Mouse (Mus musculus) liver, embryonic 14.5 days (tissue): ENCODE measurements at regions not wholly inside any gene's neighbourhood (a gene's known extent, or its start where the extent isn't known, plus 50 kb on each side); places are given as distances from the start of the nearest gene placed in this dataset.
A peak's percentile ranks its signal among the peaks of the same experiment; 100 is the strongest.

Source experiments
- ATAC-seq: fragments of 200-750 bp; cut with Nextera tagmentation; 2 replicates; pipeline ENCODE4 v1.8.0; 2017; ENCODE audit warnings: moderate number of reproducible peaks, mild to moderate bottlenecking, moderate library complexity; ENCODE audit not compliant: insufficient read depth
- DNase-seq, 3 experiments: peaks; one replicate each; pipeline ENCODE4 v3.0.0-alpha.2; 2012 to 2013; ENCODE audit warnings: low read depth in 3 of 3, low spot score in 3 of 3
- H3K27ac ChIP-seq: fragments of 300-500 bp; sonication (generic); 2 replicates; pipeline ENCODE4 v1.5.1; 2014; ENCODE audit warnings: moderate library complexity, mild to moderate bottlenecking, control low read depth, inconsistent platforms
- H3K27me3 ChIP-seq: fragments of 300-500 bp; sonication (generic); 2 replicates; pipeline ENCODE4 v1.6.1; 2014; ENCODE audit warnings: mild to moderate bottlenecking, low read length, moderate library complexity; ENCODE audit not compliant: control insufficient read depth, insufficient read depth
- H3K36me3 ChIP-seq: fragments of 300-500 bp; sonication (generic); replicated peaks from 2 replicates; pipeline ENCODE4 v1.6.1; 2014; ENCODE audit warnings: low read depth; ENCODE audit not compliant: control insufficient read depth, insufficient read depth
- H3K4me1 ChIP-seq, 2 experiments: fragments of 200-500 bp in 1 of 2; fragments of 300-500 bp in 1 of 2; sonication (generic) in 1 of 2; replicated peaks; 2 replicates each; pipeline ENCODE4 v1.6.1; 2012 to 2014; ENCODE audit warnings: antibody characterized with exemption in 1 of 2, inconsistent platforms in 1 of 2, low read length in 1 of 2; ENCODE audit not compliant: control insufficient read depth in 2 of 2, insufficient read depth in 2 of 2
- H3K4me2 ChIP-seq: fragments of 300-500 bp; sonication (generic); 2 replicates; pipeline ENCODE4 v1.6.1; 2014; ENCODE audit warnings: low read depth, mild to moderate bottlenecking, control low read depth, moderate library complexity
- H3K4me3 ChIP-seq, 2 experiments: fragments of 200-500 bp in 1 of 2; fragments of 300-500 bp in 1 of 2; sonication (generic) in 1 of 2; 2 replicates each; pipeline ENCODE4 v1.5.1; 2012 to 2014; ENCODE audit warnings: low read depth in 2 of 2, low read length in 2 of 2, mild to moderate bottlenecking in 2 of 2, control low read depth in 1 of 2, inconsistent platforms in 1 of 2, moderate library complexity in 1 of 2; ENCODE audit not compliant: insufficient read depth in 1 of 2
- H3K9ac ChIP-seq: fragments of 300-500 bp; sonication (generic); replicated peaks from 2 replicates; pipeline ENCODE4 v1.6.1; 2014; ENCODE audit warnings: mild to moderate bottlenecking, control low read depth, moderate library complexity
- H3K9me3 ChIP-seq: fragments of 300-500 bp; sonication (generic); 2 replicates; pipeline ENCODE4 v1.6.1; 2016; ENCODE audit warnings: low read length, mixed read lengths; ENCODE audit not compliant: control insufficient read depth
- CTCF ChIP-seq: IDR thresholded peaks from 2 replicates; pipeline ENCODE4 v1.5.1; 2016; ENCODE audit warnings: antibody characterized with exemption, low read depth, control low read depth
- EP300 ChIP-seq: IDR thresholded peaks from 2 replicates; pipeline ENCODE4 v1.6.1; 2016; ENCODE audit warnings: antibody characterized with exemption, low read depth
- WGBS: fragments of 180-500 bp; shearing (Covaris S2); extraction: QIAGEN DNeasy Blood & Tissue Kit; methylation state at CpG from one replicate; pipeline ENCODE4 v1.1.7; 2014; ENCODE audit not compliant: insufficient replicate concordance; 5-methylcytosine and 5-hydroxymethylcytosine counted together

DNA sequence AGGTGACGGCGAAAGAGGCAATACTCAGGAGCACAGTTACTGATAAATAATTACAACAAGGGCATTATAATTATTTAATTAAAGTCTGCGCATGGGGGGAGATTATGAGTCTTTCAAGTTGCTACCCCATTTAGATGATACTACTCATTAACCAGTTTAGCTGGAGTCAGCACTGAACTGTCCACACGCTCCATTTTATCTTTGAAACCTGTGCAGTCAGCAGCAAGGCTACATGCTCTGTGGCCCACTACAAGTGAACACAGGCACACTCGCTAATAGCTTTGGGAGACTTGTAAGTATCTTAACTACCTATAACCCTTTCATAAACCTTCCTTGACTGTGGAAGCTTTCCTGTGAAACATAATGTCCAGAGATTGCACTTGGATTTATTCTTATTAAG, 214.7 kb downstream of the Ppp1r3a start:
- Histone ChIP-seq H3K4me3 (no peak overlapping the region), H3K9ac (no peak overlapping the region), H3K9me3 (no peaks in the 10 kb centered on the region), H3K27ac (no peak overlapping the region), H3K27me3 (no peaks in the 10 kb centered on the region), H3K4me2 (no peak overlapping the region), H3K4me1 (no peaks in the 10 kb centered on the region), H3K36me3 (no peaks in the 10 kb centered on the region)
- WGBS: 70% methylated on average over 5 of the region's 5 CpGs
- no peak for ATAC-seq
- TF ChIP-seq CTCF (no peak), EP300 (no peak)
- no peak for DNase-seq

DNA sequence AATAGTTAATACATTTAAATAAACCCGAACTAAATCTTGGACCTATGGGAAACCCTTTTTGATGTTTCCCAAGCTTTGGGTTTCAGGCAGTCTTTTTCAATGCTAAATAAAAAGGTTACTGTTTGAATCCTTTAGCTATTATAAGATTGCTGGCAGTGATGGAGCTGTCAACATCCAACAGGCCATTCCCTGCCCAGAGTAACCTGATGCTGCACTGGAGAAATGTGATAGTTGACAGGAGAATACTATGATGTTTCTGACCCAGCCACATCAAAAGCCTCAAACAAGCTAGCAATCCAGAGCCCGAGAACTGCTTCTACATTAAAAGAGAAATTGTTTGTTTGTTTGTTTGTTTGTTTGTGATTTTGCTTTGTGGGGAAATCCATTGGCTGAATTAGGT, 226.0 kb downstream of the Ppp1r3a start:
- H3K4me3 ChIP-seq: no peak overlapping the region
- no peaks in the 10 kb centered on the region for H3K9me3 ChIP-seq
- no peak overlapping the region for H3K27ac ChIP-seq
- H3K4me1 ChIP-seq: no peaks in the 10 kb centered on the region
- H3K4me2 ChIP-seq: no peak overlapping the region
- H3K27me3 ChIP-seq: no peaks in the 10 kb centered on the region
- TF ChIP-seq EP300: no peak
- no peak for TF ChIP-seq CTCF
- no peaks in the 10 kb centered on the region for H3K36me3 ChIP-seq
- no peak for ATAC-seq
- WGBS: 45% methylated on average over 2 of the region's 2 CpGs
- DNase-seq: no peak
- no peak overlapping the region for H3K9ac ChIP-seq

DNA sequence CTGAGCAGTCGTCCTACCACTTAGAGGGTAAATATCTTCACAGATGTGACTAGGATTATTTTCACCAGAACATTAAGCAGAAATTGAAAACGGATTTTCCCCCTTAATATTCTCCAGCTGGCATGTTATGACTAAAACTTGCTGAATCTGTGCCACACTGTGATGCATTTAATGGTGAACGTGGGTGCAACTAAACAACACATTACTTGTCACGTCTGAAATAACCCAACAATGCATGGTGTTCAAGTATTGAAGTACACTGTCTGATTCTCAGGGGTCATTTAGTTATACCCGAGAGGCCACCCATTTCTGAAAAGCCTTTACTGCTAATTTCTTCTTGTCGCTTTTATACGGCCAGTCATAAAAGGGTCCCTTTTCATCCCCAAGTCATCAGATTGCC, 226.5 kb downstream of the Ppp1r3a start:
- Histone ChIP-seq H3K9ac (no peak overlapping the region), H3K36me3 (no peaks in the 10 kb centered on the region), H3K27me3 (no peaks in the 10 kb centered on the region), H3K4me2 (no peak overlapping the region), H3K4me3 (no peak overlapping the region), H3K27ac (no peak overlapping the region), H3K9me3 (no peaks in the 10 kb centered on the region), H3K4me1 (no peaks in the 10 kb centered on the region)
- WGBS: 53% methylated on average over 7 of the region's 7 CpGs
- TF ChIP-seq EP300 (no peak), CTCF (no peak)
- ATAC-seq: no peak
- no peak for DNase-seq

DNA sequence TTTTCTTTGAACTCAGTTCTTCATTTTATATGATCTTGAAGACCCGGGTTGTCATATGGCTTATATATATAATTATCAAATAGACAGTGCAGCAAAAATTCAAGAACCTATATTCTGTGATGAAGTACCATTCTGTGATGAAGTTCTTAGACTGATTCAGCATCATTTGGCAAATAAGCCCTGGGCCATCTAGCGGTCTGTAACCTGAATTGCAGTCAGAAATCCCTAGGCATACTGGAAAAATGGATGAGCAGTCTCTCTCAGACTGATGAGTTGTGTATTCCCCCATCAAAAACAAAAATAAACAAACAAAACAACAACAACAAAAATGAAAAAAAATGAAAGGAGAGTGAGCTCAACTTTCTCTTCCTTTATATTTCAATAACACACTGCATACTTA, 232.3 kb downstream of the Ppp1r3a start:
- H3K36me3 ChIP-seq: no peaks in the 10 kb centered on the region
- no peak overlapping the region for H3K4me3 ChIP-seq
- no peaks in the 10 kb centered on the region for H3K9me3 ChIP-seq
- TF ChIP-seq EP300: no peak
- TF ChIP-seq CTCF: peak; percentile 27; the same call in 1 of the 2 replicates
- WGBS: 11% methylated on average over 2 of the region's 2 CpGs
- H3K27ac ChIP-seq: no peak overlapping the region
- H3K4me2 ChIP-seq: no peak overlapping the region
- DNase-seq: no peak
- no peak overlapping the region for H3K9ac ChIP-seq
- ATAC-seq: no peak
- H3K27me3 ChIP-seq: no peaks in the 10 kb centered on the region
- no peaks in the 10 kb centered on the region for H3K4me1 ChIP-seq

DNA sequence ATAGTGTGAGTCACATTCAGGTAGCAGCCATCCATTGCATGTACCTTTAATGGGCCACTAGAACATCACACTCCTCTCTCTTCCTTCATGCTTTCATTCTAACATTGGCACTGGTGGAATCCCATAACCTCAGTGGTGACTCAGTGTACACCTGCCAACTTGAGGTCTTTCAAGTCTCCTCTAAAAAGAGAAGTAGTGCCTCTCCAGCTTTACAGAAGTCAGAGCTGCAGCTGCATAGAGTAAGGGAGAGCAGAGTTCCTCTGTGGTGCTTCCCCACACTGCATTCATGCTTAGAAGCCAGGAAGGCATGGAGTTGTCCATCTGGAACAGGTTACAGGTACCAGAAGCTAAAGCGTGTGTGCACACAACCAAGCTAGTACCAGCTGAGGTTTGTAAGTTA, 233.8 kb downstream of the Ppp1r3a start:
- H3K4me3 ChIP-seq: no peak overlapping the region
- no peak for TF ChIP-seq EP300
- TF ChIP-seq CTCF: no peak
- no peak for ATAC-seq

More for the DNA sequence above, 233.8 kb downstream of the Ppp1r3a start:
- no peaks in the 10 kb centered on the region for H3K27me3 ChIP-seq
- H3K27ac ChIP-seq: no peak overlapping the region
- WGBS: 44% methylated on average over 1 of the region's 1 CpGs
- no peak overlapping the region for H3K9ac ChIP-seq
- no peaks in the 10 kb centered on the region for H3K9me3 ChIP-seq
- H3K4me1 ChIP-seq: no peaks in the 10 kb centered on the region
- no peak overlapping the region for H3K4me2 ChIP-seq
- H3K36me3 ChIP-seq: no peaks in the 10 kb centered on the region
- no peak for DNase-seq
